Mouse (Mus musculus) retina, postnatal 7 days (tissue): ENCODE results near the gene Ttll1.
A peak's percentile ranks its signal among the peaks of the same experiment; 100 is the strongest.

Source experiments
- DNase-seq: peaks from one replicate; pipeline ENCODE4 v3.0.0-alpha.2; 2012; ENCODE audit warnings: low read depth, low spot score

Gene Ttll1

GRCm38 (mm10) chr15:83510805-83511405 is at the start of gene Ttll1:
Ttll1 (minus strand) TSS chr15:83510893.
- DNase-seq: peak; percentile 89

- peak; percentile 75 for DNase-seq
These were observed 44.7 kb upstream of the Ttll1 start for GRCm38 (mm10) chr15:83555161-83555974.

- no peak for DNase-seq
These were observed 43.1 kb upstream of the Ttll1 start for GRCm38 (mm10) chr15:83553831-83554230.

- no peak for DNase-seq
These were observed 39.4 kb upstream of the Ttll1 start for GRCm38 (mm10) chr15:83550137-83550536.

GRCm38 (mm10) chr15:83547144-83547543 is 36.5 kb upstream of the Ttll1 start:
- no peak for DNase-seq

GRCm38 (mm10) chr15:83546029-83546428 is 35.3 kb upstream of the Ttll1 start:
- no peak for DNase-seq

GRCm38 (mm10) chr15:83541647-83542287 is 31.1 kb upstream of the Ttll1 start:
- DNase-seq: no peak

GRCm38 (mm10) chr15:83539905-83540304 is 29.2 kb upstream of the Ttll1 start:
- DNase-seq: no peak

GRCm38 (mm10) chr15:83538855-83539254 is 28.2 kb upstream of the Ttll1 start:
- DNase-seq: no peak

GRCm38 (mm10) chr15:83535890-83536231 is 25.2 kb upstream of the Ttll1 start:
- DNase-seq: no peak

- DNase-seq: no peak
These were observed 24.5 kb upstream of the Ttll1 start for GRCm38 (mm10) chr15:83534960-83535889.

GRCm38 (mm10) chr15:83532606-83533005 is 21.9 kb upstream of the Ttll1 start:
- no peak for DNase-seq

- DNase-seq: no peak
These were observed 21.3 kb upstream of the Ttll1 start for GRCm38 (mm10) chr15:83531961-83532469.

- DNase-seq: no peak
These were observed 20.0 kb upstream of the Ttll1 start for GRCm38 (mm10) chr15:83530688-83531087.

GRCm38 (mm10) chr15:83530233-83530632 is 19.5 kb upstream of the Ttll1 start:
- no peak for DNase-seq

GRCm38 (mm10) chr15:83529765-83530164 is 19.1 kb upstream of the Ttll1 start:
- no peak for DNase-seq

- no peak for DNase-seq
These were observed 18.2 kb upstream of the Ttll1 start for GRCm38 (mm10) chr15:83528892-83529291.

- no peak for DNase-seq
These were observed 17.1 kb upstream of the Ttll1 start for GRCm38 (mm10) chr15:83527747-83528146.

GRCm38 (mm10) chr15:83527092-83527437 is 16.4 kb upstream of the Ttll1 start:
- DNase-seq: no peak

- DNase-seq: no peak
These were observed 15.9 kb upstream of the Ttll1 start, which contains the start of gene Bik for GRCm38 (mm10) chr15:83526424-83527091. Bik (plus strand) TSS chr15:83526862.

GRCm38 (mm10) chr15:83524333-83524729 is 13.6 kb upstream of the Ttll1 start:
- no peak for DNase-seq
